Mouse (Mus musculus): ENCODE data around the gene Magi2. TPM values are rescaled to one million over a fixed set of nuclear protein-coding genes. Genes with fewer than 3 reads are reported as not detected.
"Not testable (repeated sequence)": the region's sequence is repeated elsewhere in the genome, so short reads cannot be mapped to it uniquely, and the experiment has no call there.

Magi2 gene
- total RNA-seq, 2 experiments from 2014 or later, result 2.2 to 2.4 TPM

DNA sequence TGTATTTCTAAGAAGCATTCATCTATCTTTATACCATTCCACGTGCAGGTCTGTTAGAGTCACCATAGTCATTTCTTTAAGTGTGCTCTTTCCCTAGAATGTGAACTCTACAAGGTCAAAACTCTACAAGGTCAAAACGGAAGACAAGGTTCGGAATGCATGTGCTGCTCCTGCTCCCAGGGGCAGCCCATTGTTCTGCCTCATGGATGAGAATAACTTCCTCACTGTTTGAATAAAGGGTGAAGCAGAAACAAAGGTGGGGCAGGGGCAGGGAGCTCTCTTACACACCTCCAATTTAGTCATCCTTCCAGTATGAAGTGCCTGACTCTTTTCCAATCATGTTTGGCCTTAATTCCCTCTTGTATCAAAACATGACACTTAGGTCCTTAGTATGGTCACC is 1450.4 kb downstream of the Magi2 start:
- intact Hi-C loops (cut with DNase I), result no loop called here

GRCm38 (mm10) chr5:20678573-20678972 is 1451.7 kb downstream of the Magi2 start:
- intact Hi-C loops (cut with DNase I), result no loop called here
- DNase-seq, result no peak

More for the DNA sequence above, 1450.4 kb downstream of the Magi2 start:
- no peak for DNase-seq

DNA sequence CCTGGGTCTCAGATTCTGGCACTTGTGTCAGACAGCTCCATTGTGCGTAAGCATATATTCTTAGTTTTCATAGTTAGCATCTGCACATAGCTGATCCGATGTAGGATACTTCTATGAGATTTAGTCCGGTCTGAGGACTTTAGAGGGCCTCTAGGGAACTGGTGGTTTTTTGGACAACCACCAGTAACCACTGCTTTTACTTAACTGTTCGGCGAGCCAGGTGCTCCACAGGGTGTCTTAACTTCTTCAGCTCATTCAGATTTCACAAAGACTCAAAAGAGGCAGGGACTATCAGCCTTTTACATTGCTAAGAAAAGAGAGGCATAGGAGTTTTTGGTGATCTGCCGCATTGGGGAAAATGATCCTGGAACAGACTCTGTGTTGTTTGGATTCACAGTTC is 1453.1 kb downstream of the Magi2 start:
- intact Hi-C loops (cut with DNase I), result no loop called here
- DNase-seq, result no peak

DNA sequence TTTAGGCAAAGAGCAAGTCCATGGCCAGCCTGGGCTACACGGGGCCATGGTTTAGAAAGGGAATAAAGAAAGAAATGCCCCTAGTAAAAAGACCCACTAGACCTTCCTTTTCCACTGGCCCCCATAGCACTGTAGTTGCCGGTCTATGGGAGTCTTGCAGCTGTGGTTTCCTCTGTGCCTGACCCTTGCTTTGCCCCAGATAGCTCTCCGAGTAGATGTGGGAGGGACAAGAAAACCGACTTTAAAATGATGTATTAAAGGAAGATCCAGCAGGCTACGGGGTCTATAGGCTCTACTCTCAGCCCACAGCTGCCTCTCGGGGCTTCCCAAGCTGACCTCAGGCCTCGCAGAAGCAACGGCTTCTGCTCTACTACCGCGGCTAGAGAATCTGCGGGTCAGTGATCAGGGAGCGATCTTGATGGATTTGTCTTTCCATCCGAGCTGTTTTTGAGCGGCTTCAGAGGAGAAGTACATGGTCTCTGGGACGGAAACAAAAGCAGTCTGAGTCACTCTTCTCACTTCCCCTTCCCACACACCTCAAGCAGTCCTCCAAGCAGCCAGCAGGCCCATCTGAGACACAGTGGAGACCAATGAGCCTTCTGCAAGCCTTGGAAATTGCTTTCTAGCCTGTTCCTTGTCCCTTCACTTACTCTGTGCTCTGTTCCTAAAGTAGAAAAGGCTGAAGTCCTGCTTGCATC is 1454.1 kb downstream of the Magi2 start:
- peak in 1 of 2 experiments; percentile 11 for DNase-seq
- intact Hi-C loops (cut with DNase I), result no loop called here

DNA sequence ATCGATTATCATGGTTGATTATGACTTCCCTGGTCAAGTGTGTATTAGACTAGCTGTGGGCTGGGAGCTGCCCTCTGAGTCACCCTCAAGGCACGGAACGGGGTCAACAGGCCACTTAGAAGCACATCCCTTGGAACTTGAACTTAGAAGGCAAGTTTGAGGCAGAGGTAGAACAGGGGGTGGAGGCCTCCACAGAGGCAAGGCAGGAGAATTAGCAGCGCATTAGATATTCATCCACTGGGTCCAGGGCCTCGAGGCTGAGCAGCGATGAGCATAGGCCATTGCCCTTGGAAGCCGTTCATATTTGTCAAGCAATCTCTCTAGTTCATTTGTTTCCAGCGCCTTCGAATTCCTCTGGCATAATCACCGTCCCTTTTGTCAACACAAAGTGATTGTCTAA is 1454.8 kb downstream of the Magi2 start:
- no peak for DNase-seq
- intact Hi-C loops (cut with DNase I), result no loop called here

DNA sequence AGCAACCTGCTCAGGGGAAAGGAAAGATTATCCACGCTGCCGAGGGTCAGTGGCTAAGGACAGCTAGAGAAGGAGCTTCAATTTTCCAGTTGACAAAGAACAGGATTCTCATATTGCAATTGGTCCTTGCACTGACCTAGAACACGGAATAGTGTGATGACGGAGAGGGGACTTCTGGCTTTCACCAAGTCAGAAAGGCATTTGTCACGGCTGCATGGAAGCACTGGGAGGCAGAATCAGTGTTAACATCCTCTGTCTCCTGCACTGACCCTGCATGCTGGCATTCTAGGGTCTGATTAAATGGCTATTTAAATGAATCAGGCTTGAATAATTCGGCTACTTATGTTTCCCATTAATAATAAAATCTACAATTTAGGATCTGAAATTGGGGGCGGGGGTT is 1455.4 kb downstream of the Magi2 start:
- no peak for DNase-seq
- intact Hi-C loops (cut with DNase I), result no loop called here

- no peak for DNase-seq
- intact Hi-C loops (cut with DNase I), result no loop called here
Measured at GRCm38 (mm10) chr5:20684112-20684511, 1457.3 kb downstream of the Magi2 start.

- intact Hi-C loops (cut with DNase I), result no loop called here
Measured at GRCm38 (mm10) chr5:20692230-20692629, 1465.4 kb downstream of the Magi2 start.

GRCm38 (mm10) chr5:20699116-20699515 is 1472.3 kb downstream of the Magi2 start:
- intact Hi-C loops (cut with DNase I), result no loop called here
- DNase-seq, result no peak

More at GRCm38 (mm10) chr5:20692230-20692629, 1465.4 kb downstream of the Magi2 start:
- DNase-seq, result no peak

DNA sequence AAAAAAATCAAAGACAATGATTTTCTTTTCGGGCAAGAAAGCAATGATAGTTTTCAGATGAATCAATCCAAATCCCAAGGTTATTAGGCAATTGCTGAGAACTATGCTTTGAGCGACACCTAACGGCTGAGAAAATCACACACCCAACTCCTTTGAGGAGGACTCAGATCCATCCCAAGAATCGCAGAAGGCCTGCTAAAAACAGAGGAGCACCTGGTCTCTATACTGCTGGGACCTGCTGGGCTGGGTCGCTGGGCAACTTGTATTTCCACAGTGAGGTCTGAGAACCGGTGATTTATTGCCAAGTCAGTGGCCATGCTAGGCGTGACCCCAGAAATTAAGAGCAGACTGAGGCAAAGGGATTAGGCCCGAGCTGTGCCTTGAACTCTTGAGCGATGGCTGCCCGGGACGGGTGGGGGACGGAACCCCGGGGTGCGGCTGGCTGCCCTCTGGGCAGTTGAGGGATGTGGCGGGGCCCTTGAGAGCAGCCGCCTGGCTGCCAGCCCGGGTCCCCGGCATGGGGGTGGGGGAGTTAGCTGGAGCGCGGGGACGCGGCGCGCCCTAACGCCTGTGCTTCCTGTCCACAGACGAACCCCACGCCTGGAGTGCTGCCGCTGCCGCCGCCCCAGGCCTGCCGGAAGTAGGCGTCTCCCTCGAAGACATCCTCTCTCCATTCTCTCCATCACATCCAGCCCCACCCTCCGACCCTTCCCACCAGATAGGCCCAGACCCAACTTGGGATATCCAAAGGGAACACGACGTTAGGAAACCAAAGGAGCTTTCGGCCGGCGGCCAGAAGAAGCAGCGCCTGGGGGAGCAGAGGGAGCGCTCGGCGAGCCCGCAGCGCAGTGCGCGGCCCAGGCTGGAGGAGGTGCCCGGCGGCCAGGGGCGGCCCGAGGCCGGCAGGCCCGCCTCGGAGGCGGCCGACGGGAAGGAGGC is 1474.9 kb downstream of the Magi2 start:
- peak; percentile 90 to 93 for DNase-seq
- intact Hi-C loops (cut with DNase I), result loop anchor here (2.0 to 5.0 kb wide), 5 partner anchors 71 to 1274 kb away; partner anchors contain the start of genes Phtf2 and Tmem60

DNA sequence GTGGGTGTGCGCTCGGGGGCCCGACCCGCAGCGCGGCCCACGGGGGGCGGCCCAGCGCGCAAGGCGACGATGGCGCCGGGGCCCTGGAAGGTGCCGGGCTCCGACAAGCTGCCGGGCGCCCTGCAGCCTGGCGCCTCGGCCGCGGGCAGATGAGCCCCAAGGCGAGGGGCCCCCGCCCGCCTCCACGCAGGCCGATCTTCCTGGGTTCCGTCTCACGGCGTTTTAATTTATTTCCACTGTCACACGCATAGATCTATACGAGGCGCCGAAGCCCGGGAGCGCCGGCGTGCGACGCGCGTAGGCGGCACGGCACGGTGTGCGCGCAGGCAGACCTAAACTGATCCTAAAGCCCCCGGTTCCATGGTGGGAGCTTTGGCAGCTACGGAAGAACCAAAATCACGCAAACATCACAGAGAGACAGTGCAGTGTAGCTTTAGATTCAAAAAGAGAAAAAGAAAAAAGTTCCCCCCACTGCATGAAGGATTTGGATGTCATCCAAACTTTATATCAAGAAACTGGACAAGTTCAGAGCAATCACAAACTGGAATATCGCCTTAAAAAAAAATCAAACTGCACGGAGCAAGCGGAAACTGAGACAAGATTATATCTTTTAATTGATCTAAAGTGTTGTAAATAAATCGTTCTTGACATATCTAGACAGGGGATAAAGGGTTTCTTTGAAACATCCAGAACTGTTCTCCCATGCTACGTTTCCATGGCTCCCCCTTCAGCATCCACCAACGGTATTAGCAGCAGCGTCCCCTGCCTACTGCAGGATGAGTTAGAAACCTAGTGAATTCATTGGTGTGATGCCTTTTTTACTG is 1475.9 kb downstream of the Magi2 start:
- DNase-seq, result peak; percentile 48 to 52
- intact Hi-C loops (cut with DNase I), result loop anchor here (5.0 kb wide), 3 partner anchors 70 to 1275 kb away; partner anchors contain the start of genes Phtf2 and Tmem60

DNA sequence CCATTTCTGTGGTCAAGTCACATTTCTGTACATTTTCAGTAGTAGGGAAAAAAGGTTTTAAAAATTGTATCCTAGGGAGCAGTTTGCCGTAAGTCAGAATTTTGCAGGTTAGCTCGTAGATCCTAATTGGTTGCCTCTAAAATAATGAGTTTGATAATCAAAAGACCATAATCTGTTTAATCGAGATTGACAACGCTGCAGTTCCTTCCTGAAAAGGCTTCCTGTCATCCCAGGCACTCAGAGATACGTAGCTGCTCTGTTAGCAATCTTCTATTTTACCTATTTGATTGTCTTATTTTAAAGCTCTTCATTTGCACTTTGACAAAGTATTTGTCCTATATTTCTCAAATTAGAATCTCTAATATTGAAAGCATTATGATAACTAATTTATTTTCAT is 1476.5 kb downstream of the Magi2 start:
- DNase-seq, result no peak
- intact Hi-C loops (cut with DNase I), result loop anchor here (5.0 kb wide), 3 partner anchors 69 to 1276 kb away; partner anchors contain the start of genes Phtf2 and Tmem60

GRCm38 (mm10) chr5:20703971-20704575 is 1477.2 kb downstream of the Magi2 start:
- intact Hi-C loops (cut with DNase I), result loop anchor here (5.0 kb wide), 3 partner anchors 68 to 1277 kb away; partner anchors contain the start of genes Phtf2 and Tmem60

DNA sequence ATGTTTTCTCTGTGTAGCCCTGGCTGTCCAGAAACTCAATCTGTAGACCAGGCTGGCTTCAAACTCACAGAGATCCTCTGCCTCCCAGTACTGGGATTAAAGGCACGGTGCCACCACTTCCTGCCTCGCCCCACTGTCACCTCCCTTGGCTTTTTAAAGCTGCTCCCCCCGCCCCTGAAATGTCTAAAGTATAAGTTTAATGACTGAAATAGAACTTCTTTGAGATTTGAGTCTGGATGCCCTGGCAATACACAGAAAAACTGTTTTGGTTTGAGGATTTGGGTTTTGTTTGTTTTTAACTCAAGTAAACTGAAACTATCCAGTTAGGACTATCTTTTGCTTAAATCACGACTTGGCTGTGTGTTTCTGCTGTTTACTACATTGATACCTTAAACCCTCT is 1478.0 kb downstream of the Magi2 start:
- no peak for DNase-seq

More at GRCm38 (mm10) chr5:20703971-20704575, 1477.2 kb downstream of the Magi2 start:
- no peak for DNase-seq

DNA sequence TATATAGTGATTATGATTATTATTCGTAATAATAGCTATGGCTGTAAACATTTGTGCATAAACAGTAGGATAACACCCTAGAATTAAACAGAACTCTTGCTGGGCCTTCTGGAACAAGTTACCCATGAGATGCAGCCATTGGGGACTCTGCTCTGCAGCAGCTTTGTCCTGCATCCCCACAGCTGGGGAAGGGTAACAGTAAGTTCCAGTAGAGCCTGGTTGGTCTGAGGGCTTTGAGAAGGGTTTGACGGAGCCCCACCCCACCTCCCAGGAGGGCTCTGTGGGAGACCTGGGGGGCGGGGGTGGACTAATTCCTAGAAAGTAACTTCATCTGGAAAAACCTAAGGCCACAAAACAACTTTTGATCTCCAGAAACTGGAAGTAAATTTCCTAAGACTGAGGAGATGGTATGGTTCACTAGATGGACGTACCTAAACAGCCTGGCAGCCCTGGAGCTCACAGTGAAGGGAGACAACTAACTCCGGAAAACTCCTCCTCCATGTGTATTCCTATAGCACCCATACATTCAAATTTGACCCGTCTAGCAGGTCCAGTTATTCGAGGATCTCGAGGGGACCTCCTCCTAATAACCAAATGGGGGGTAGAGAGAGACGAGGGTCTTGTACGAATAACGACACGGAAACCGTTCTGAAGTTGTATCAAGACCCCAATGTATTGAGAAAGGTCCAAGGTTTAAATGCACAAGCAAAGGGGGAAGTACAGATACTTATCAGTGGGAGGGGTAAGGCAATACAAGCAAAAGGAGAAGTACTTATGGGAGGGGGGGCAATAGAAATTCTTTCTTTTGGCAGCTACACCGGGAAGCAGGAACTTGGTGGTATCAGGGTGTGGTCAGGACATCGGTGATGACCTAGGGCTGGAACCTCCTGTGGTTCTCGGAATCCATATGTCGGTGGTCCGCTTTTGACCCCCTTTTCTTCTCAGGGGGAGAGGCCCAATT is 1479.8 kb downstream of the Magi2 start:
- DNase-seq; intact Hi-C loops (cut with DNase I): not testable (repeated sequence)

More for the DNA sequence above, 1478.0 kb downstream of the Magi2 start:
- intact Hi-C loops (cut with DNase I), result loop anchor here (5.0 kb wide), 3 partner anchors 67 to 1278 kb away; partner anchors contain the start of genes Phtf2 and Tmem60

- intact Hi-C loops (cut with DNase I); DNase-seq: not testable (repeated sequence)
Measured at GRCm38 (mm10) chr5:20710845-20711244, 1484.0 kb downstream of the Magi2 start.

- intact Hi-C loops (cut with DNase I); DNase-seq: not testable (repeated sequence)
Measured at GRCm38 (mm10) chr5:20714619-20715018, 1487.8 kb downstream of the Magi2 start.

GRCm38 (mm10) chr5:20715980-20716379 is 1489.1 kb downstream of the Magi2 start:
- intact Hi-C loops (cut with DNase I); DNase-seq: not testable (repeated sequence)

Data from heart, postnatal 10 days (tissue).